Mouse (Mus musculus): Measurements from ENCODE around the gene Hist1h2an.
A peak's percentile ranks its signal among the peaks of the same experiment; 100 is the strongest.

The Hist1h2an gene

DNA sequence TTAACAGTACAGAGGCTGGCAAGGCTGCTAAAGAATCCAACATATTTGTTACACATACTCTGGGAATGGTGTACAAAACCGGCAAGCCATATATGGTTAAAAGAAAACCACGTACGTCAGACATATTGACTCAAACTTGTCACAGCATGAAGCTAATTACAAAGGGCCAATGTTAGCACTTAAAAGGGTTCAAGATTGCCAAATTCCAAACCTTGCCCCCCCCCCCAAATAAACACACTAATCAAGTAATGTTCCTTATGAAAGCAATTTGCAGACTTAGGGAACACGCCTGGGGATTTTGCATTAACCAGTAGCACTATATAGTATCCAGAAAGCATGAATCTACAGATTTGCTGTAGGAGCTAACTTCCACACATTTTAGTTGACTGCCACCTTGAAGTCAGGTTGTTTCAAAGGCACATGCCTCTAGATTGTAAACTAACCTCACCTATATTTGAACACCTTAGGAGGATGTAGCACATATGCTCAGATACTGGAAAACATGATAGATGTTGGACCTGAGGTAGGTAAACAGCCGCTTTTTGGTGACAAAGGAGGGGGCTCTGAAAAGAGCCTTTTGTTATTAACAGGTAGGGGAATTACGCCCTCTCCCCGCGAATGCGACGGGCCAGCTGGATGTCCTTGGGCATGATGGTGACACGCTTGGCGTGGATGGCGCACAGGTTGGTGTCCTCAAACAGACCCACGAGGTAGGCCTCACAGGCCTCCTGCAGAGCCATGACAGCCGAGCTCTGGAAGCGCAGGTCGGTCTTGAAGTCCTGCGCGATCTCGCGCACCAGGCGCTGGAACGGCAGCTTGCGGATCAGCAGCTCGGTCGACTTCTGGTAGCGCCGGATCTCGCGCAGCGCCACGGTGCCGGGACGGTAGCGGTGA lies 4.4 kb downstream of the Hist1h2an start:
- DNase-seq, result peak; percentile 65

DNA sequence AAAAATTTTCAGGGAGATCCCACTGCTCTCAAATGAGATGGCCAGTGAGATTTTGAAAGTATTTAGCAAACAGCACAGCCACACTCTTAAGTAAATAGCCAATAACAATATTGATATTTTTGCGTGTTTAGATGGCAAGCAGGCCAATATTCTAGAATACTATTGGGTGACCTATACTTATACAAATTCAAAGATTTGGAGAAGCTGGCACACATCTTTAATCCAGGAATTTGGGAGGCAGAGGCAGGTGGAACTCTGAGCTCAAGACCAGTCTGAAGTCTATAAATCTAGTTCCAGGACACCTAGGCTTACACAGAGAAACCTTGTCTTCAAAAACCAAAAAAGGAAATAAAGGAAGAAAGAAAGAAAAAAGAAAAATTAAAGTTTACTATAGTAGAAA lies 5.4 kb downstream of the Hist1h2an start:
- DNase-seq, result no peak

DNA sequence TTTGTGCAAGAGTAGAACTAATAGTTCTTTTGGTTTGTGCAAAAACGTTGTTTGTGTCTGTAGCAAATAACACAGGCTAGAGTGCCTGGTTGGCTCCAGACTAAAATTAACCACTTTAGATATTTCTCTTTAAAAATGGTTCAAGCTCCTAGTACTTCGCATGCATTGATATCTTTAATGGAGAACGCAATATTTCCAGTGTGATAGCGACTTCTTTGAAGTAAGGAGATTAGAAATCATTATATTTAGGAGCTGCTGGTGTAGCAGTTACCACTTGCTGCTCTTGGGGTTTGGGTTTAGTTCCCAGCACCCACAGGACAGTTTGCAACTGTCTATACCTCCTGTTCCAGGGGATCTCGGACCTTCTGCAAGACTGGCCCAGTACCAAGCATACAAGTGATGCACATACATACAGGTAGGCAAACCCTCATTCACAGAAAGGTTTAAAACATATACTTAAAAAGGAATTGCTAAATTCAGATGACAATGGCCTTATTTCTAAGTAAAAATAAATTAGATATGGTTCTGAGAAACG lies 5.9 kb downstream of the Hist1h2an start:
- DNase-seq, result peak; percentile 11

DNA sequence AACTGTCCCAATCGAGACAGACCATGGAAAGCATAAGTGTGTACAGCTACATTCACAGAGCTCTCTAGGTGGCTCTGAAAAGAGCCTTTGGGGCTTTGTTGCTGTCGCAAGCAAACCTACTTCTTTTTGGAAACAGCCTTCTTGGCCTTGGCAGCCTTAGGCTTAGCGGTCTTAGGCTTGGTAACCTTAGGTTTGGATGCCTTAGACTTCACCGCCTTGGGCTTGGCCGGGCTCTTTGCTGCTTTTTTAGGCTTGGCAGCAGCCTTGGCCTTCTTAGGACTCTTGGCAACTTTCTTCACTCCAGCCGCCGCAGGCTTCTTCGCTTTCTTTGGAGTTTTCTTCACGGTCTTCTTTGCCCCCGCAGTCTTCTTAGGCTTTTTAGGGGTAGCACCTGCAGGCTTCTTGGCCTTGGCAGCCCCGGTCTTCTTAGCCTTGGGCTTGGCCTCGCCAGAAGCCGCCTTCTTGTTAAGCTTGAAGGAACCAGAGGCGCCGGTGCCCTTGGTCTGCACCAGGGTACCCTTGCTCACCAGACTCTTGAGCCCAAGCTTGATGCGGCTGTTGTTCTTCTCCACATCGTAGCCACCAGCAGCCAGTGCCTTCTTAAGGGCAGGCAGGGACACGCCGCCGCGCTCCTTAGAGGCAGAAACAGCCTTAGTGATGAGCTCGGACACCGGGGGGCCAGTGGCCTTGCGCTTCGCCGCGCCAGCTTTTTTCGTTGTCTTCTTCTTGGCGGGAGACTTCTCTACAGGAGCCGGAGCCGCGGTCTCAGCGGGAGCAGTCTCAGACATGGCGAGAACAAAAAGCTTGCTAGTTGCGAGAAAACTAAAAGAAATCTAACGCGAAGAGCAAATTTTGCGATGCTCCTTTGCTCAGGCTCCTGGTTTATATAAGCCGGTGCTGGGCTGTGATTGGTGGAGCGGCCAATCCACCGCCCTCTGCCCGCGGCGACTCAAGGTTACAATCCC lies 7.0 kb downstream of the Hist1h2an start, which contains the start of gene Hist1h1b:
Gene Hist1h1b, minus strand, starts transcription at position 859 of the 965 bp plus-strand sequence.
- peak; percentile 88 for DNase-seq

DNA sequence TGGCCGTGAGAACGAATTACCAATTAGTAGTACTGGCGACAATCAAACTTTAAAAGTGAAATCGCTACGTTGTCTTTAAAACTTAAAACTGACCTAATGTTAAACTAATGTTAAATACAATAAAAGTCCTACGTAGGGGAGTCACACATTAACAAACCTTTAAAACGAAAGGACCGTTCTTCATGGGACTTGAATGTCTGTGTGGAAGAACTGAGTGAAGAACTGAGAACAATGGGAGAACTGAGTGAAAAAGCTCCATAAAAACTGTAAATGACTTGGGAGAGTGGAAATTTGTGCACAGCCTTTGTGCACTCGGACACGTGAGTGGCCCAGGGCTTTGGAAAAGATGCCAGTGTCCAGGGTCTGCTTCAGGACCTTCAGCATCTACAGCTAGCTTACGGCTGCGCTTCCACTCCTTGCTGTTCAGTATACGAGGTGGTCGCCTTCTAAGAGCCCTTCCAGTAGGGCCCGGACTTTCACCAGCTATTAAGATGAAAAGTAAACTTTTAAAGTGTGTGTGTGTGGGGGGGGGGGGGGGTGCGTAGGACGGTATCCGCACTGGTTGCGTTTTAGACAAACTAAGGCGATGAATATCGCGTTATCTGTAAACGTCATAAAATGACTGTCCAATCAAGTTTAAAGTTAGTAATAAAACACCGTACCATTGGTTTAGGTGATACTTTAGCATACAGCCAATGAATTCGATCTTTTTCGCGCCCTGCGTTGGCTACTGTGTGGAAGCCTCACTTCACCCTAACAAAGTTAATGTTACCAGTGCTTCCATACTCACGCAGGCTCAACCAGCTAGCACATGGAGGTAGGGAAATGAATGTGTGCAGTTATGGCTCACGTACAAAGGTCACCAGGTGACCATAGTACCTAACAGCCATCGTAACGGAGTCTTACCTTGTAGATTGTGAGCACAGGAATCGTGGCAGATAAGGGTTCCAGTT lies 7.9 kb downstream of the Hist1h2an start:
- peak; percentile 92 for DNase-seq

DNA sequence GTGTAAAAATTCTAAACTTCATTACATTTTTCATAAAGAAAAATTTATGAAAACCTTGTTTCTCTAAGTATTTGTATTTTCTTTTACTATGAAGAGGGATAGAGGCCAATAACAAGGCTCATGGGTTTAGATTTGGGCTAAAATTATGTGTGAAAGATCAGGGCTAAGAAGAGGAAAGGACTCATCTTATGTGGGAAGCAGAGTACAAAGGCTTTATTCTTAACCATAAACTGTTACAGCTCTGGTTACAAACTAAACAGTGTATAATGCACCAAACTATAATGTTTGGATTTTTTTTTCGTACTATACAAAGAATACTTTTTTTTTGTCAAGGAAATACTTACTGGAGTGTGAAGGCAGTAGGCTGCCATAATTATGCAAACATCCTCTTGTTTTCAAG lies 31.3 kb downstream of the Hist1h2an start:
- DNase-seq, result no peak

DNA sequence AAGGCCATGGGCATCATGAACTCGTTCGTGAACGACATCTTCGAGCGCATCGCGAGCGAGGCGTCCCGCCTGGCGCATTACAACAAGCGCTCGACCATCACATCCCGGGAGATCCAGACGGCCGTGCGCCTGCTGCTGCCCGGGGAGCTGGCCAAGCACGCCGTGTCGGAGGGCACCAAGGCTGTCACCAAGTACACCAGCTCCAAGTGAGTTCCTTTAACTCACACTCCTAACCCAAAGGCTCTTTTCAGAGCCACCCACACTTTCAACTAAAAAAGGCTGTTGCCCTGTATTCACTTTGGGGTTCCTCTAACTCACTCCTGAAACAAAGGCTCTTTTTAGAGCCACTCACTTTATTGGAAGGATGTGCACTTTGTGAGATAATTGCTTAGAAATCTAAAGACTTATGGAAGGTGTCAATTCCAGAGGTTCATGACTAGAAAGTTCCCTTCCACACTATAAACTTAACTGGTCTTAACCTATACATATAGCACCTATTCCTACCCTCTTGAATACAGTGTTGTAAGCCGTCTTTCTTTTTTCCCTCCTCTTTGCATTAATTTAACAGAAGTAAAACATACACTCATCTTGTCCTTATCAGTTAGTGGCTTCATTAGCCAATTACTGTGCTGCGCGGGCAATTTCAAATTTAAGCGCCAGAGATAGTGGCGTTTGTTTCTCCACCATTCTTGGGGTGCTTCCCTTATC lies 32.6 kb downstream of the Hist1h2an start:
- peak; percentile 79 for DNase-seq

DNA sequence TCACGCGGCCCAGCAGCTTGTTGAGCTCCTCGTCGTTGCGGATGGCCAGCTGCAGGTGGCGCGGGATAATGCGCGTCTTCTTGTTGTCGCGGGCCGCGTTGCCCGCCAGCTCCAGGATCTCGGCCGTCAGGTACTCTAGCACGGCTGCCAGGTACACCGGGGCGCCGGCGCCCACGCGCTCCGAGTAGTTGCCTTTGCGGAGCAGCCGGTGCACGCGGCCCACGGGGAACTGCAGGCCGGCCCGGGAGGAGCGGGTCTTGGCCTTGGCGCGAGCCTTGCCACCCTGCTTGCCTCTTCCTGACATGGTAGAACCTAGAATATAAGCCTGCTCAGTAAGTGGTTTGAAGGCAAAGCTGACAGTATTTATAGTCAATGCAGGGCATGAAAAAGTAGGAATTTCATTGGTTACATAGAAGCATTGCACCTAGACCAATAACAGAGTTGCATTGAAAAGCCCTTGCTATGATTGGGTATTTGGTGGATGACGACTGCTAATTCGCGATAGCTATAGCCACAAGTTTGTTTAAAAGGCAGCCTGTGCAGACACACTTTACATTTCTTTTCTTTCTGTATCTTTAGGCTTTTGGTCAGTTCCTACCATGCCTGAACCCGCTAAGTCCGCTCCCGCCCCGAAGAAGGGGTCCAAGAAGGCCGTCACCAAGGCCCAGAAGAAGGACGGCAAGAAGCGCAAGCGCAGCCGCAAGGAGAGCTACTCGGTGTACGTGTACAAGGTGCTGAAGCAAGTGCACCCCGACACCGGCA lies 33.3 kb downstream of the Hist1h2an start, which contains the start of the genes Hist1h2ak and Hist1h2bn:
Gene Hist1h2ak, minus strand, starts transcription at position 304 of the 762 bp plus-strand sequence.
Gene Hist1h2bn, plus strand, starts transcription at position 600 of the 762 bp plus-strand sequence.
- DNase-seq, result peak; percentile 98

DNA sequence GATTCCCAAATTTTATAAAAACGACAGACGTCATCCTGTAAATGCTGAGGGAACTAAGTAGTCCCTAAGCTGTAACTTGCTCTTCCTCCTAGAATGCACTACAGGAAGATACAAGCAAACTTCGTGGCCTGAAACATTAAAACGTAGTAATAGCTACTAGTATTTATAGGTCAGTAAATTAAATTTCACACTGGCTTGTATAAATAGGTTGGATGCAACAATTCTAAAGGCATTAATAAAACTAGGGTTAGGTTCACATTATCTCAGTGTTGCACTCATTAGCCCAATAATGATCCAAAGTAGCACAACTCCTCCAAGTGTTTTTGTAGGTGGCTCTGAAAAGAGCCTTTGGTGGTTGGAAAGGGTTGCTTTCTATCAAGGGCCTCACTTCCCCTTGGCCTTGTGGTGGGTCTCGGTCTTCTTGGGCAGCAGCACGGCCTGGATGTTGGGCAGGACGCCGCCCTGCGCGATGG lies 33.9 kb downstream of the Hist1h2an start:
- no peak for DNase-seq

DNA sequence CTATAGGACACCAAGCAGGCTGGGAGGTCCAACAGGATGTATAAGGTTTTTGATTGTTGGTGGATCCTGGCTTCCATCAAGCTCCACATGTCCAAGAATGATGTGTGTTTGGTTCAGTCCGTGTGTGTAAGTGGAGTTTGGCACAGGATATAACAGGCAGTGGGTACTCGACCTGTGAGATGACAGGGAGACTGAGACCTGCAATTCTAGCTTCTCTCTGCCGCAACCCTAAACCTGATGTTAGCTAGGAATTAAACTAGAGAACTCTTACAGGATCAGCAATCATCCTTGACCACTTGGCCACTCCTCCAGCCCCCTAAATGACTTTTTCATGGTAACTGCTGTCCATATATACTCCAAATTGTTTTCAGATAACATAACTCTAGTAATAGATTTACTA lies 34.7 kb downstream of the Hist1h2an start:
- no peak for DNase-seq

DNA sequence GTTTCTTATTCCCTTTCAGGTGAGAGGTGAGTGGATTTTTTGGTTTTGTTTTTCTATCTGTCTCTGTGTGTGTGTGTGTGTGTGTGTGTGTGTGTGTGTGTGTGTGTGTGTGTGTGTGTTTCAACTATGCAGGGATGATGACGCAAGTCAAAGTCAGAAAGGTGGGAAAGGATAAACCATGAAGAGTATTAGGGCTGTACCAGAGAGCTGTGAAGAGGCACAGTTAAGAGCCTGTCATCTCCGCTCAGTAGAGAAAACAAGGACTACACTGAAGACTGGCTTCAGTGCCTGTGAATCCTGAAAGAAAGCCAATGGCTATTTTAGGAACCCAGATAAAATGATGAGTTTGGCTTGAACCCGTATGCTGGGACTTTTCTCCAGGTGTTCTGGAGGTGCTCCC lies 35.2 kb downstream of the Hist1h2an start:
- DNase-seq, result no peak

DNA sequence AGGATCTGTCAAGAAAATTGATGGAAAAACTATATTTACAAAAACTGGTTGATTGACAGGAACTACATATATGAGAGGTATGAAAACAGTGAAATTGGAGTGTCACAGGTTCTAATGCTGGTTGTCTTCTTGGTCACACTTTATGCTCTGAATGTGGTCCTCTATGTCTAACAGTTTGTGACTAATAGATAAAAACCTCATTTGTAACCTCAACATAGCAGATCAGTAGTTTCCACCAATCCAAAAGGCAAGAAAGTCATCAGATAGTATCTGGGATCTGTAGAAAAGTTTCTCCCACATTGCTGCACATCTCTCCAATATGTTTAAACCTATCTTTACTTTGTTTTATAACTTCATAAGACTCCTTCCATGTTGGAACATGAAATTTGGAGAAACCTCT lies 35.6 kb downstream of the Hist1h2an start:
- no peak for DNase-seq

DNA sequence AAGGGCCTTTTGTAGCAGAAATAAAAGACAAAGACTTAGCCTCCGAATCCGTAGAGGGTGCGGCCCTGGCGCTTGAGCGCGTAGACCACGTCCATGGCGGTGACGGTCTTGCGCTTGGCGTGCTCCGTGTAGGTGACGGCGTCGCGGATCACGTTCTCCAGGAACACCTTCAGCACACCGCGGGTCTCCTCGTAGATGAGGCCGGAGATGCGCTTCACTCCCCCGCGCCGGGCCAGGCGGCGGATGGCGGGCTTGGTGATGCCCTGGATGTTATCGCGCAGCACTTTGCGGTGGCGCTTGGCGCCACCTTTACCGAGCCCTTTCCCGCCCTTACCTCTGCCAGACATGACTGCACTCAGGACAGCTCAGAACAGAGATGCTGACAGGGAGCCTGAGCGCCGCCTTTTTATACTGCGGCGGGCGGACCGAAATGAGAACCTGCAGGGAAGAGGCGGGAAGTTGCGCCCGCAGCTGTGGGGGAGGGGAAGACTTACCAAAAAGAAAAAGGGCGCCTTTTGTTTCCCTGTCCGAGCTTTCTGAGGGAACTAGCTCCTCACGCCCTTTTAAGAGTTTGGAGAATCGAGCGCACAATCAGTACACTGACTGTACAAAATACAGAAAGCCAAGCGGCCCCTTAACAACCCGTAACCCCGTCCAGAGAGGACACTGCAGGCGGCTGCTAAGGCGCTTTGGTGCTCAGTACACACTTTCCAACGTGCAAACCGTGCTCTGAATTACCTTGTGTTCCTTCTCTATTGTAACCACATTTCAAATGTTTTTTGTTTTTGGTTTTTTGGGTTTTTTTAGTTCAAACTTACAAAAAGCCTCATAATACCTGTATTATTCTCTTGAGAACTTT lies 36.6 kb downstream of the Hist1h2an start, which contains the start of gene Hist1h4k:
Gene Hist1h4k, minus strand, starts transcription at position 347 of the 859 bp plus-strand sequence.
- DNase-seq, result peak; percentile 95

DNA sequence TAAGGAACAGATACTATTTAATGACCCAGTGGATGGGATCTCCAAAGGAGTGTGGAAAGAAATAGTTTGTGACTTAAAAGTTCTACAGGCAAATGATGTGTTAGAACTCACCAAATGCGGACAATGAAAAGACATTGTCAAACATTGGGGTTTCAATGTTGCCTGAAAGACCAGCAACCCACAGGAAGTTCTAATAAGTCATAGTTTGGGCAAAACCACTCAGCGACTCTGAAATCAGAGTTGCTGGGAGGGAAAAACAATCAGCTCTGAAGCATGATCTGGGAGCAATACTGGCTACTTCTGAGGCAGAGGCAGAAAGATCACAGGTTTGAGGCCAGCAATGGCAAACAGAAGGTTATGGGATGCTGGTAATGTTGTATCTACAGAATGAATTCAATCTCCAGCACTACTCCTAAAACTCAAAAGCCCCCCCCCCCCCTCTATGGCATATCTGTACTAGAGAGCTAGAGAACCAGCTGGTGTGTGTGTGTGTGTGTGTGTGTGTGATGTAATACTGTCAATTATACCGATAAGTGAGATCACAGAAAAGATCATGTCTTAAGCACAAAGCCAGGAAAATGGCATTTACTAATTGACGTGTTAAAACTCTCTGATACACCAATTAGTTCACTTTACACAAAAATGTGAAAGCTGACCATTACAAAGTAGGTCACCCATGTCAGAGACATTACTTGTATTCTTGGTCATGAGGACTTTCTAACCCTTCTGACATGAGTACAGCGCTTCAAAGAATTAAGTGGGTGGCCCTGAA lies 37.4 kb downstream of the Hist1h2an start:
- DNase-seq, result peak; percentile 63

DNA sequence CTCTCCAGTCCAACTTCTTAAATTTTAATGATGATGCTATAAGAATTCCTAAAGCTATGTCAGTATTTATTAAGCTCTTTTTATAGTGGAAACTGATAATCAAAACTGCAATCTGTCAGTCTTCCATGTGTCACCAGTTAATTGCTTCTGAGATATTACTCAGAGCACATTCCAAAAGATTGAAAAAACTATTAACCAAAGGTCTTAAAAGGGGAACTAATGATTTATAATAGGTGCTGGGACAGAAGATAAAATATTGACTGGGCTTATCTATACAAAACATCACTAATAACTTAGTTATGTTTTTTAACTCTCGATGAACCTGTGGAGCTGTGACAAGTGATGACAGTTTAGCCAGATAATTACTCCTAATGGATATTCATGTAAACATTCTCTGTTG lies 42.0 kb downstream of the Hist1h2an start:
- no peak for DNase-seq
